Mouse (Mus musculus): ENCODE measurements around the gene Adam30. TPM values are rescaled to one million over a fixed set of nuclear protein-coding genes. Genes with fewer than 3 reads are reported as not detected.

Adam30 gene
- polyA plus RNA-seq, 1 experiment, result not detected

- WGBS, result 49% methylated on average over 4 of the region's 4 CpGs
Measured at GRCm38 (mm10) chr3:98178340-98178739, 17.9 kb downstream of the Adam30 start.

DNA sequence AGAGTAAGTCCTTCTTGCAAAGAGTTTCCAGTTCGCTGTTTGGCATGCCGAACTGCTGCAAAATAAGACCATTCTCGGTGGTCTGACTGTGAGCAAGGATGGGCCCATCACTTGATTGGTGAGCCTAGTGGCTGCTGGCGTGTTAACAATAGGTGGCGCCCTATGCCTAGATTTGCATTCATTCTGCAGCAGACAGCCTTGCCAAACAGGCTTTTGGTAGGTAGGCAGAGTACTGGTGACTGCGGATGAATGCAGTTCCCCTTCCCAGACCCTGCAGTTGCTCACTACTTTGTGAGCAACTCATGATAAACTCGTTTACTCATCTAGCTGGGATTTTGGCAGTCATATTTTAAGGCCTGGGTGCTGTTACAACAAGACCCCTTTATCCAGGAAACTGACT, 20.4 kb downstream of the Adam30 start:
- peak; percentile 29 for DNase-seq (ENCODE audit: low read depth, low spot score)
- WGBS, result 22% methylated on average over 7 of the region's 7 CpGs

More at GRCm38 (mm10) chr3:98178340-98178739, 17.9 kb downstream of the Adam30 start:
- no peak for DNase-seq (ENCODE audit: low read depth, low spot score)

DNA sequence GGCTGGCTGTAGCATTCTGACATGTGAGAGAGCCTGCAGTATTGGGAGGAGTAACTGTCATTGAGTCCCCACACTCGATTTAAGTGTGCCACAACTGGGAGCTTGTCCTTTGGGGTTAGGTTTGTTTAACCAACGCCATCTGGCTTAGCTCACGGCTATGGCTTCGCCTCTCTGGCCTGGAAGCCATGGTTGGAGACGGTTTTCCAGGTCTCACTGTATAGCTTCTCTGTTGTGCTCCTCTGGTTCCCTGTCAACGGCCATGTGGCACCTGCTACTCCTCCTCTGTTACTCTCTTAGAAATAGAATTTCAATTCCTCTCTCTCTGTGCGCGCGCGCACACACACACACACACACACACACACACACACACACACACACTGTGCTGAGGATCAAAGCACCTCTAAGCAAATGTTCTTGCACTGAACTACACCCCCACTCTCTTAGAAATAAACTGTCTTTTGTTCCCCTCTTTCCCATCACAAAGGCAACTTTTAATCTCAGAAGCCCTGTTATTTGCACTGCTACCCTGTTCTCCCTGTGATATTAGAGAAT, 24.8 kb downstream of the Adam30 start:
- no peak for DNase-seq (ENCODE audit: low read depth, low spot score)
- WGBS, result 69% methylated on average over 10 of the region's 10 CpGs

DNA sequence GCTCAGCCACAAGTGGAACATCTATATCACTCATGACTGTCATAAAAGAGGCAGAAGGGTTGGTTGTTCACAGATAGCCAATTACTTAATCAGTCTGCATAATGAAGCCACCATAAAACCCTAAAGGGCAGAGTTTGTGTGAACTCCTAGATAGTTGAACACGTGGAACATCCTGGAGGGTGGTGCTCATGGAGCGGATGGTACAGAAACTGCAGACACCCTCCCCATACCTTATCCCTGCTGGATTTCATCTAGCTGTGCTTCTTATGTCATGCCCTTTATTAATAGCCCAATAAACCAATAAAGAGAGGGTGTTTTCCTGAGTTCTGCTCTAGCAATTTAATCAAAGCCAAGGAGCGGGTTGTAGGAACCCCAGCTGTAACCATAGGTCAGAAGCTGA, 27.3 kb downstream of the Adam30 start:
- WGBS, result 62% methylated on average over 3 of the region's 3 CpGs

GRCm38 (mm10) chr3:98197711-98198532, 37.5 kb downstream of the Adam30 start:
- DNase-seq (ENCODE audit: low read depth, low spot score), result no peak
- WGBS, result 21% methylated on average over 9 of the region's 9 CpGs

More for the DNA sequence above, 27.3 kb downstream of the Adam30 start:
- no peak for DNase-seq (ENCODE audit: low read depth, low spot score)

- WGBS, result 68% methylated on average over 5 of the region's 5 CpGs
- no peak for DNase-seq (ENCODE audit: low read depth, low spot score)
Measured at GRCm38 (mm10) chr3:98199747-98200146, 39.3 kb downstream of the Adam30 start.

DNA sequence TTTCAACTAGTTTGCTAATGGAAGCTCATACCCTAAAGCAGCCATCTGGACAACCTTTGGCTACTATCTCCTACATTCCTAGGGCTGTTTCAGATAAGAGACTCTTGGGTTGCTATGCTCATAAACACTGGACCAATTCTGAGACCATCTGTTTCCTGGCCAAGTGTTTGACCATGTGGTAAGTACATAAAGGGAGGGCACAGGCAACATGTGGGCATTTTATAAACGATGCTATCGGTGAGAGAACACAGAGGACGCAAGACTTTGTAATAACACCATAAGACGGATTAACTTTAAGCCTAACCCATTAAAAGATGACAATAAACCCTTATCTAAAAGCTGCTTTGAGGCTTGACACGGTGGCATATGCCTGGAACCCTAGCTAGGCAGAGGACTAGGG, 42.9 kb downstream of the Adam30 start:
- WGBS, result 46% methylated on average over 5 of the region's 5 CpGs
- no peak for DNase-seq (ENCODE audit: low read depth, low spot score)

- WGBS, result 28% methylated on average over 3 of the region's 3 CpGs
- DNase-seq (ENCODE audit: low read depth, low spot score), result no peak
Measured at GRCm38 (mm10) chr3:98206977-98207376, 46.5 kb downstream of the Adam30 start.

- WGBS, result 81% methylated on average over 4 of the region's 4 CpGs
- no peak for DNase-seq (ENCODE audit: low read depth, low spot score)
Measured at GRCm38 (mm10) chr3:98209161-98209560, 48.7 kb downstream of the Adam30 start.

- WGBS, result 57% methylated on average over 10 of the region's 10 CpGs
- no peak for DNase-seq (ENCODE audit: low read depth, low spot score)
Measured at GRCm38 (mm10) chr3:98210860-98211259, 50.4 kb downstream of the Adam30 start.

GRCm38 (mm10) chr3:98211301-98212081, 51.1 kb downstream of the Adam30 start:
- whole genome bisulfite sequencing, result 58% methylated on average over 7 of the region's 7 CpGs
- DNase-seq (ENCODE audit: low read depth, low spot score), result no peak

Other genes with a start within 250 kb of the Adam30 start
- gene Notch2, start 147.1 kb upstream of the Adam30 start, polyA plus RNA-seq (2012; rRNA removed), result 5.1 and 9.0 TPM in 2 replicates
- gene Reg4, start 61.5 kb downstream of the Adam30 start, polyA plus RNA-seq (2012; rRNA removed), result 80.7 and 85.3 TPM in 2 replicates
- gene Hmgcs2, start 119.8 kb downstream of the Adam30 start, polyA plus RNA-seq (2012; rRNA removed), result 2.7 and 4.2 TPM in 2 replicates
- 23.3 and 26.8 TPM in 2 replicates for gene Phgdh, start 179.4 kb downstream of the Adam30 start, polyA plus RNA-seq (2012; rRNA removed)
- 0.52 and 1.0 TPM in 2 replicates for gene Zfp697, start 221.8 kb downstream of the Adam30 start, polyA plus RNA-seq (2012; rRNA removed)